Mouse (Mus musculus): Measurements from ENCODE around the gene Myo1e. TPM values are rescaled to one million over a fixed set of nuclear protein-coding genes. Genes with fewer than 3 reads are reported as not detected.
"Not testable (repeated sequence)": the region's sequence is repeated elsewhere in the genome, so short reads cannot be mapped to it uniquely, and the experiment has no call there.

Gene Myo1e
- polyA plus RNA-seq, 1 experiment from 2014 or later, result 5.9 TPM

GRCm38 (mm10) chr9:70243708-70244107 is 36.6 kb downstream of the Myo1e start:
- no peaks in the 10 kb centered on the region for H3K36me3 ChIP-seq
- H3K9me3 ChIP-seq, result no peaks in the 10 kb centered on the region
- H3K4me3 ChIP-seq, result no peak overlapping the region
- H3K27me3 ChIP-seq, result no peaks in the 10 kb centered on the region
- H3K4me1 ChIP-seq, result no peaks in the 10 kb centered on the region
- WGBS, result 88% methylated on average over 2 of the region's 2 CpGs
- no peak overlapping the region for H3K4me2 ChIP-seq (replicated peaks)
- no peak for ATAC-seq (replicated peaks)
- H3K9ac ChIP-seq (replicated peaks), result no peak overlapping the region
- H3K27ac ChIP-seq (replicated peaks), result no peak overlapping the region

DNA sequence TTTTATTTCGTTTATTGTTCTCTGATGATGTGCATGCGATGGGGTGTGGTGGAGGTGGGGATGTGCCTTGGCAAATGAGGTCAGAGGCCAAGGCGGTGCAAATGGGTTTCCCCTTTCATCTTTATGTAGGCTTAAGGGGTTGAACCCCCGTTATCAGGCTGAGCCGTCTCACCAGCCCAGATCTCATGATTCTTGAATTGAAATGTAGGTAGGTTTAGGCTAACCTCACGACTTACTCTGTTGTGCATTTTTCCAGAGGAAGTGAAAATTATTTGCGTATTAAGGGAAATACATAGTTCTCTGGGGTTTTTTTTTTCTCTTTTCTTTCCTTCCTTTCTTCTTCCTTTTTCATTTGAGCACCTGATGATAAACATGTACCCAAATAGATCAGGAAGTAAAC is 37.0 kb downstream of the Myo1e start:
- no peaks in the 10 kb centered on the region for H3K27me3 ChIP-seq
- no peaks in the 10 kb centered on the region for H3K4me1 ChIP-seq
- H3K9ac ChIP-seq (replicated peaks), result no peak overlapping the region
- WGBS, result 68% methylated on average over 7 of the region's 7 CpGs
- no peaks in the 10 kb centered on the region for H3K36me3 ChIP-seq
- H3K27ac ChIP-seq (replicated peaks), result no peak overlapping the region
- H3K9me3 ChIP-seq, result no peaks in the 10 kb centered on the region
- H3K4me2 ChIP-seq (replicated peaks), result no peak overlapping the region
- H3K4me3 ChIP-seq, result no peak overlapping the region
- no peak for ATAC-seq (replicated peaks)

GRCm38 (mm10) chr9:70245040-70245439 is 37.9 kb downstream of the Myo1e start:
- WGBS, result 90% methylated on average over 9 of the region's 9 CpGs
- Histone ChIP-seq H3K4me3 (no peak overlapping the region), H3K4me1 (0 out of 2 replicates have a peak, but pooled peaks cover 3% of the 10 kb centered on the region), H3K27me3 (no peaks in the 10 kb centered on the region), H3K9me3 (no peaks in the 10 kb centered on the region), H3K4me2 (replicated peaks) (no peak overlapping the region), H3K27ac (replicated peaks) (no peak overlapping the region), H3K36me3 (no peaks in the 10 kb centered on the region), H3K9ac (replicated peaks) (no peak overlapping the region)
- ATAC-seq (replicated peaks), result no peak

GRCm38 (mm10) chr9:70246427-70246826 is 39.3 kb downstream of the Myo1e start:
- no peaks in the 10 kb centered on the region for H3K27me3 ChIP-seq
- no peak overlapping the region for H3K9ac ChIP-seq (replicated peaks)
- no peaks in the 10 kb centered on the region for H3K36me3 ChIP-seq
- H3K4me3 ChIP-seq, result no peak overlapping the region
- H3K9me3 ChIP-seq, result no peaks in the 10 kb centered on the region
- 64% methylated on average over 10 of the region's 10 CpGs for WGBS
- ATAC-seq (replicated peaks), result no peak
- H3K4me1 ChIP-seq, result 0 out of 2 replicates have a peak, but pooled peaks cover 6% of the 10 kb centered on the region
- H3K27ac ChIP-seq (replicated peaks), result no peak overlapping the region
- no peak overlapping the region for H3K4me2 ChIP-seq (replicated peaks)

DNA sequence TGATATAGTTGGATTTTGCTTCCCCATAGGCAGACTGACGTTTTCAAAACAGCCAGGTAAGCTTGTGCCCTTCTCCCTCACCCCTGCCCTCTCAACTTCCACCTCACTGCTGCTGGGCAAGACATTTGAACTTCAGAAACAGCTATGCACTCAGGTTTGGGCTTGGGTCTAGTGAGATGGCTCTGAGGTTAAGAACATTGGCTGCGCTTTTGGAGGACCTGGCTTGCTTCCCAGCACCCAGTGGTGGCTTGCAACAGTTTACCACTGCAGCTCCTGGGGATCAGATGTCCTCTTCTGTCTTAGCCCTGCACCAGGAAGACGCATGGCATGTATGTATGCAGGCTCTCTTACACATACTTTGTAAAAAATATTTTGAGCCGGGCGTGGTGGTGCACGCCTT is 40.9 kb downstream of the Myo1e start:
- Histone ChIP-seq H3K27ac (replicated peaks) (no peak overlapping the region), H3K4me1 (0 out of 2 replicates have a peak, but pooled peaks cover 6% of the 10 kb centered on the region), H3K4me2 (replicated peaks) (no peak overlapping the region), H3K36me3 (no peaks in the 10 kb centered on the region), H3K4me3 (no peak overlapping the region), H3K27me3 (no peaks in the 10 kb centered on the region), H3K9me3 (no peaks in the 10 kb centered on the region), H3K9ac (replicated peaks) (no peak overlapping the region)
- no peak for ATAC-seq (replicated peaks)
- 85% methylated on average over 6 of the region's 6 CpGs for WGBS

DNA sequence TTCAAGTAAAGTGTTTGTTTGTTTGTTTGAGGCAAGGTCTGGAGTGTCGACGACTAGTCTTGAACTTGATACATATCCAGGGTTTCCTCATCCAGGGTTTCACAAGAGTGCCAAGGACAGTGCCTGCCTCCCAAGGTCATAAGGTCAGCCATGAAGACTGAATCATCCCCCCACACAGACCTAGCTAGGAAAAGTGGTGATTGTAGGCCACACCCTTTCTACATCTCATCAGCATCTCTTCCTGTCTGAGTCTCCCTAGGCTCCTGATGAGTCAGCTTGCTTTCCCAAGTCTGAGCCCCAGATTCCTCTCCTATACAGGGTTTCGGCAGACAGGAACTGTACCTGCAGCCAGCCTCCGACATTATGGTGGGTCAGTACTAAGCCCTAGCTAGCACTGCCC is 41.7 kb downstream of the Myo1e start:
- Histone ChIP-seq H3K4me1 (0 out of 2 replicates have a peak, but pooled peaks cover 6% of the 10 kb centered on the region), H3K27me3 (no peaks in the 10 kb centered on the region), H3K9ac (replicated peaks) (no peak overlapping the region), H3K36me3 (no peaks in the 10 kb centered on the region), H3K4me3 (no peak overlapping the region), H3K27ac (replicated peaks) (no peak overlapping the region), H3K9me3 (no peaks in the 10 kb centered on the region), H3K4me2 (replicated peaks) (no peak overlapping the region)
- ATAC-seq (replicated peaks), result no peak
- WGBS, result 90% methylated on average over 4 of the region's 4 CpGs

DNA sequence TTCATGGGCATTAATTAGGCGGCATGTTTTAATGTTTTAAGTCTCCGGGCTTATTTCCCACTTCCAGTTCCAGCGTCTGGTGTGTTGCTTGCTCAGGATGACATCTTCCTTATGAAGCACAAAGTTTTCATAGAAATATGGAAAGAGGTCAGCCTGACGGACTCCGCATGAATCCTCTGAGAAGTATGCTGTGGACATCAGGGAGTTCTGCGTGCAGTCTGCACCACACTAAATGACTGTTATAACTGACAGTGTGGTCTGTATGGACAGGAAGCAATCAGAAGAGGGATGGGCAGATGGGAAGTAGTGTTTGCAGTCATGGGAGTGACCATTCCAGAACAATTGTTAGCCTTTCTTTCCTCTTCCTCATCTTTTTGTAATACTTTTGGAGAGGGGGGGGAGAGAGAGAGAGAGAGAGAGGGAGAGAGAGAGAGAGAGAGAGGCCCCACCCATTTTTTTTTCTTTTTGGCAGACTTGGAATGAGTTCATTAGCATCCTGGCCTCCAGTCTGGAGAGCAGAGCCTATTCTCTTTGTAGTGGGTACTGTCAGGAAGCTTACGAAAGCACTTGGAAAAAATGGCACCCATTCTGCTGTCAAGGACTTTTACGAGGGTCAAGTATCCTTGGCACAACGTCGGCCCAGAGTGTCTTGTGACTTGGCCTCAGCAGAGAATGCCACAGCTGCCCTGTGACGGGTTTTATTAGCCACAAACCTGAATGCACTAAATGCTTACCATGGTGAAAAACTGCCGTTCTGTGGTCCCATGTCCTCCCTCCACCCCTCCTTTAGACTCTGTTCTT is 42.9 kb downstream of the Myo1e start:
- H3K4me1 ChIP-seq, result 0 out of 2 replicates have a peak, but pooled peaks cover 6% of the 10 kb centered on the region
- H3K9ac ChIP-seq (replicated peaks), result no peak overlapping the region
- no peak overlapping the region for H3K27ac ChIP-seq (replicated peaks)
- H3K9me3 ChIP-seq, result no peaks in the 10 kb centered on the region
- H3K36me3 ChIP-seq, result no peaks in the 10 kb centered on the region
- H3K27me3 ChIP-seq, result no peaks in the 10 kb centered on the region
- no peak overlapping the region for H3K4me2 ChIP-seq (replicated peaks)
- H3K4me3 ChIP-seq, result no peak overlapping the region
- 50% methylated on average over 12 of the region's 12 CpGs for WGBS
- ATAC-seq (replicated peaks), result no peak

DNA sequence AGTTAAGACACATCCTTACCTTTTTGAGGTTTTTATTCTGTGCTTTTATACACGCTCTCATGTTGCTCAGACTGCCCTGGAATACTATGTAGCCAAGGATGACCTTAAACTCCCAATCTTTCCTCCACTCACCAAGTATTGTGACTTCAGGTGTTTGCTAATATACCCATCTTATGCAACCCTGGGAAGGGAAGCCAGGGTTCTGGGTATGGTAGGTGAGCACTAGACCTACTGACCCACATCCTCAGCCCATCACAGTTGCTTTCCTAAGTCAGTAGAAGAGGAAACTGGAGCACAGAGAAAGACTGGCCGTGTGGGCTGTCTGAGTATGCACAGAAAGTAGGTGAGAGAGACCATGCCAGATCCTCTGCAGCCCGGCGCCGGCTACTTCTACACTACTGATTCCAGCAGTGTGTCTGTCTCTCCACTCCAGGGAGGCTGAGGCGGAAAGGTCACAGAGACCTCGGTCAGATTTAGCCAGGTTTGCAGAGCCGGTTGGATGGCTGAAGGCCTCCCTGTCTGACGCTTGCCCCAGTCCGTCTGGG is 44.4 kb downstream of the Myo1e start:
- WGBS, result 93% methylated on average over 10 of the region's 10 CpGs
- H3K9ac ChIP-seq (replicated peaks), result no peak overlapping the region
- no peaks in the 10 kb centered on the region for H3K9me3 ChIP-seq
- H3K4me1 ChIP-seq, result 0 out of 2 replicates have a peak, but pooled peaks cover 6% of the 10 kb centered on the region
- no peaks in the 10 kb centered on the region for H3K36me3 ChIP-seq
- no peaks in the 10 kb centered on the region for H3K27me3 ChIP-seq
- no peak overlapping the region for H3K4me3 ChIP-seq
- no peak overlapping the region for H3K4me2 ChIP-seq (replicated peaks)
- H3K27ac ChIP-seq (replicated peaks), result no peak overlapping the region
- ATAC-seq (replicated peaks), result no peak

DNA sequence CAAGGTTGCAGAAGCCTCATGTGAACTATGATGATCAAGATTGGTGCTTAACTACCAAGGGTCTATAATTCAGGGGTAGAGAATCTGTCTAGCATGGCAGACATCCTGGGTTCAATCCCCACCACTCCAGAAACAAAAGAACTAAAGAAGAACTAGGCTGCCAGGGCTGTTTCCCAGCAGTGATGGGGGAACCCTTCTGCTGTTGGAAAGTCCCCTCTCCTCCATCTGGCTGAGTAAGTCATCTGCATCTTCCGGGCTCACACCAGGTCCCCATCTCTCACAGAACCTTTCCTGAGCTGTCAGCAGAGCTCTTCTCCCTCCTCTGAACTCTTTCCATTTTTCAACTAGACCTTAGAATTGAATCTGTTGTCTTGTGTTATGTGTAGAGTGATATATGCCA is 45.9 kb downstream of the Myo1e start:
- H3K9me3 ChIP-seq, result no peaks in the 10 kb centered on the region
- H3K27me3 ChIP-seq, result no peaks in the 10 kb centered on the region
- 0 out of 2 replicates have a peak, but pooled peaks cover 6% of the 10 kb centered on the region for H3K4me1 ChIP-seq
- H3K27ac ChIP-seq (replicated peaks), result no peak overlapping the region
- no peaks in the 10 kb centered on the region for H3K36me3 ChIP-seq
- WGBS, result 91% methylated on average over 1 of the region's 1 CpGs
- no peak overlapping the region for H3K4me2 ChIP-seq (replicated peaks)
- no peak for ATAC-seq (replicated peaks)
- no peak overlapping the region for H3K4me3 ChIP-seq
- H3K9ac ChIP-seq (replicated peaks), result no peak overlapping the region

GRCm38 (mm10) chr9:70255005-70255404 is 47.9 kb downstream of the Myo1e start:
- Histone ChIP-seq H3K27me3 (no peaks in the 10 kb centered on the region), H3K36me3 (no peaks in the 10 kb centered on the region), H3K9ac (replicated peaks) (no peak overlapping the region), H3K4me1 (0 out of 2 replicates have a peak, but pooled peaks cover 3% of the 10 kb centered on the region), H3K4me3 (no peak overlapping the region), H3K4me2 (replicated peaks) (no peak overlapping the region), H3K27ac (replicated peaks) (no peak overlapping the region), H3K9me3 (no peaks in the 10 kb centered on the region)
- WGBS, result 68% methylated on average over 4 of the region's 4 CpGs
- no peak for ATAC-seq (replicated peaks)

DNA sequence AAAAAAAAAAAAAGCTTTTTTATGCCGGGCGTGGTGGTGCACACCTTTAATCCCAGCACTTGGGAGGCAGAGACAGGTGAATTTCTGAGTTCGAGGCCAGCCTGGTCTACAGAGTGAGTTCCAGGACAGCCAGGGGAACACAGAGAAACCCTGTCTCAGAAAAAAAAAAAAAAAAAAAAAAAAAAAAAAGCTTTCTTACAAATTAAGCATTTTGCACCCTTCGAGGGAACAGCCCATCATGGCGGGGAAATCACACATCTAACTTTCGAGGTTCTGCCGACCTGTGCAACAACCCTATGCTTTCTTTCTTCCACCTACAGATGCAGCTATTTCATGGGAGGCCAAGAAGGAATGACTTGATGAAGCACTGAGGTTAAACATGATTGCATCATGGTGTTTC is 48.9 kb downstream of the Myo1e start:
- not testable (repeated sequence) for H3K4me3 ChIP-seq; H3K4me2 ChIP-seq (replicated peaks); H3K4me1 ChIP-seq; H3K9me3 ChIP-seq; ATAC-seq (replicated peaks); H3K27ac ChIP-seq (replicated peaks); H3K36me3 ChIP-seq; H3K27me3 ChIP-seq; H3K9ac ChIP-seq (replicated peaks)
- 95% methylated on average over 7 of the region's 7 CpGs for WGBS

GRCm38 (mm10) chr9:70257289-70258101 is 50.3 kb downstream of the Myo1e start:
- H3K27me3 ChIP-seq, result no peaks in the 10 kb centered on the region
- H3K4me1 ChIP-seq, result no peaks in the 10 kb centered on the region
- no peaks in the 10 kb centered on the region for H3K9me3 ChIP-seq
- H3K9ac ChIP-seq (replicated peaks), result no peak overlapping the region
- H3K4me3 ChIP-seq, result no peak overlapping the region
- H3K4me2 ChIP-seq (replicated peaks), result no peak overlapping the region
- no peak overlapping the region for H3K27ac ChIP-seq (replicated peaks)
- no peaks in the 10 kb centered on the region for H3K36me3 ChIP-seq
- no peak for ATAC-seq (replicated peaks)
- 69% methylated on average over 13 of the region's 13 CpGs for WGBS
